Mouse (Mus musculus) liver, postnatal 0 days (tissue): Measurements from ENCODE around the gene Afg1l.

Experiments used
- CTCF ChIP-seq: sonication (generic); IDR thresholded peaks from 2 replicates; pipeline ENCODE4 v1.5.1; 2016; ENCODE audit warnings: antibody characterized with exemption, low read depth
- EP300 ChIP-seq: IDR thresholded peaks from 2 replicates; pipeline ENCODE4 v1.6.1; 2016; ENCODE audit warnings: antibody characterized with exemption, low read depth, mild to moderate bottlenecking

DNA sequence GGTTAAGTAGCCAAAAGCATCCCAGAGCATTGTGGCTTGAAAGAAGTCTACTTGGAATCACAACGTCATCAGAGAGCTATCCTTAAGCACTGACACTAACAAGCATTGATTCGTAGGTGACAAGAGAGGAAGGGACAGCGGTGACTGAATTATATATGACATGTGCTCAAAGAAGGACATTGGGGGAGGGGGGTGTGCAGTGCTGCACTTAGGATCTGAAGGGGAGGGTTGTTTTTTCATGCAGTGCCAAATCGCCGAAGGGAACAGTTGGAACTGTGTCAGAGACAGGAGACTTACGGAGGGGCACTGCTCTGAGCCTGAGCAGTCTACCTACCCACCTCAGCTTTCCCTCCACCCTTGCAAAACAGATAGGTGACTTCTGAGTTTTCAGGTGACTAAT lies 94.7 kb downstream of the Afg1l start:
- TF ChIP-seq CTCF (no peak), EP300 (no peak)
